Mouse (Mus musculus): Measurements from ENCODE around the gene Pus3. TPM values are rescaled to one million over a fixed set of nuclear protein-coding genes. Genes with fewer than 3 reads are reported as not detected.

The Pus3 gene
- polyA plus RNA-seq, 1 experiment from 2014 or later = 18.2 TPM

- Histone ChIP-seq H3K9me3 (ENCODE audit: control insufficient read depth, low read length) (no peaks in the 10 kb centered on the region), H3K4me1 (ENCODE audit: control insufficient read depth, insufficient read depth, low read length) (peaks cover 8% of the 10 kb centered on the region; the same call in 1 of the 2 replicates), H3K4me2 (ENCODE audit: low read depth, low read length) (peak overlapping the region; percentile 79), H3K9ac (replicated peaks; ENCODE audit: low read depth, low read length) (peak overlapping the region; percentile 44), H3K27ac (ENCODE audit: low read depth, low read length) (peak overlapping the region; percentile 57), H3K36me3 (ENCODE audit: control insufficient read depth, insufficient read depth, low read length) (peaks cover 6% of the 10 kb centered on the region; the same call in 1 of the 2 replicates), H3K4me3 (ENCODE audit: low read depth, low read length) (peak overlapping the region; percentile 61), H3K27me3 (ENCODE audit: control insufficient read depth, insufficient read depth, low read length) (no peaks in the 10 kb centered on the region)
- 2% methylated on average over 31 of the region's 31 CpGs for WGBS
- peak; percentile 90 for ATAC-seq (ENCODE audit: low read depth)
These were observed 855 bp downstream of the Pus3 start for GRCm38 (mm10) chr9:35559009-35559890.

GRCm38 (mm10) chr9:35561076-35561475 is 2.7 kb downstream of the Pus3 start:
- H3K4me1 ChIP-seq (ENCODE audit: control insufficient read depth, insufficient read depth, low read length) = peaks cover 8% of the 10 kb centered on the region; the same call in 1 of the 2 replicates
- H3K4me2 ChIP-seq (ENCODE audit: low read depth, low read length) = no peak overlapping the region
- whole genome bisulfite sequencing = 95% methylated on average over 11 of the region's 11 CpGs
- no peak overlapping the region for H3K9ac ChIP-seq (replicated peaks; ENCODE audit: low read depth, low read length)
- no peaks in the 10 kb centered on the region for H3K9me3 ChIP-seq (ENCODE audit: control insufficient read depth, low read length)
- H3K4me3 ChIP-seq (ENCODE audit: low read depth, low read length) = no peak overlapping the region
- H3K27me3 ChIP-seq (ENCODE audit: control insufficient read depth, insufficient read depth, low read length) = no peaks in the 10 kb centered on the region
- peaks cover 12% of the 10 kb centered on the region; the same call in 1 of the 2 replicates for H3K36me3 ChIP-seq (ENCODE audit: control insufficient read depth, insufficient read depth, low read length)
- ATAC-seq (ENCODE audit: low read depth) = no peak
- no peak overlapping the region for H3K27ac ChIP-seq (ENCODE audit: low read depth, low read length)

- WGBS = 94% methylated on average over 6 of the region's 6 CpGs
- Histone ChIP-seq H3K27ac (ENCODE audit: low read depth, low read length) (no peak overlapping the region), H3K9ac (replicated peaks; ENCODE audit: low read depth, low read length) (no peak overlapping the region), H3K36me3 (ENCODE audit: control insufficient read depth, insufficient read depth, low read length) (peaks cover 15% of the 10 kb centered on the region; the same call in 1 of the 2 replicates), H3K27me3 (ENCODE audit: control insufficient read depth, insufficient read depth, low read length) (no peaks in the 10 kb centered on the region), H3K4me2 (ENCODE audit: low read depth, low read length) (no peak overlapping the region), H3K4me1 (ENCODE audit: control insufficient read depth, insufficient read depth, low read length) (peaks cover 8% of the 10 kb centered on the region; the same call in 1 of the 2 replicates), H3K4me3 (ENCODE audit: low read depth, low read length) (no peak overlapping the region), H3K9me3 (ENCODE audit: control insufficient read depth, low read length) (no peaks in the 10 kb centered on the region)
- ATAC-seq (ENCODE audit: low read depth) = no peak
These were observed 3.2 kb downstream of the Pus3 start for GRCm38 (mm10) chr9:35561583-35561982.

GRCm38 (mm10) chr9:35564536-35565240 is 6.3 kb downstream of the Pus3 start:
- Histone ChIP-seq H3K4me3 (ENCODE audit: low read depth, low read length) (no peak overlapping the region), H3K27me3 (ENCODE audit: control insufficient read depth, insufficient read depth, low read length) (no peaks in the 10 kb centered on the region), H3K4me2 (ENCODE audit: low read depth, low read length) (no peak overlapping the region), H3K9ac (replicated peaks; ENCODE audit: low read depth, low read length) (no peak overlapping the region), H3K4me1 (ENCODE audit: control insufficient read depth, insufficient read depth, low read length) (peaks cover 12% of the 10 kb centered on the region), H3K36me3 (ENCODE audit: control insufficient read depth, insufficient read depth, low read length) (peaks cover 26% of the 10 kb centered on the region), H3K27ac (ENCODE audit: low read depth, low read length) (no peak overlapping the region), H3K9me3 (ENCODE audit: control insufficient read depth, low read length) (no peaks in the 10 kb centered on the region)
- WGBS = 92% methylated on average over 5 of the region's 5 CpGs
- no peak for ATAC-seq (ENCODE audit: low read depth)

- Histone ChIP-seq H3K27ac (ENCODE audit: low read depth, low read length) (no peak overlapping the region), H3K9me3 (ENCODE audit: control insufficient read depth, low read length) (no peaks in the 10 kb centered on the region), H3K9ac (replicated peaks; ENCODE audit: low read depth, low read length) (no peak overlapping the region), H3K4me2 (ENCODE audit: low read depth, low read length) (no peak overlapping the region), H3K27me3 (ENCODE audit: control insufficient read depth, insufficient read depth, low read length) (no peaks in the 10 kb centered on the region), H3K4me1 (ENCODE audit: control insufficient read depth, insufficient read depth, low read length) (peaks cover 8% of the 10 kb centered on the region), H3K4me3 (ENCODE audit: low read depth, low read length) (no peak overlapping the region), H3K36me3 (ENCODE audit: control insufficient read depth, insufficient read depth, low read length) (peaks cover 21% of the 10 kb centered on the region)
- no peak for ATAC-seq (ENCODE audit: low read depth)
- 91% methylated on average over 3 of the region's 3 CpGs for WGBS
These were observed 9.6 kb downstream of the Pus3 start for GRCm38 (mm10) chr9:35567995-35568394.

GRCm38 (mm10) chr9:35569571-35570534 is 11.5 kb downstream of the Pus3 start, which contains the start of the genes Pate2 and Hyls1:
Gene Pate2 (plus strand): TSS chr9:35570284.
Gene Hyls1 (minus strand): TSS chr9:35570398.
- H3K9me3 ChIP-seq (ENCODE audit: control insufficient read depth, low read length) = no peaks in the 10 kb centered on the region
- peak within 1 kb of the TSS; percentile 85 for H3K27ac ChIP-seq (ENCODE audit: low read depth, low read length)
- peak within 1 kb of the TSS; percentile 82 for H3K4me2 ChIP-seq (ENCODE audit: low read depth, low read length)
- WGBS = under 1% methylated on average over 85 of the region's 86 CpGs
- peak; percentile 98 for ATAC-seq (ENCODE audit: low read depth)
- peaks cover 8% of the 10 kb centered on the region for H3K4me1 ChIP-seq (ENCODE audit: control insufficient read depth, insufficient read depth, low read length)
- H3K27me3 ChIP-seq (ENCODE audit: control insufficient read depth, insufficient read depth, low read length) = no peaks in the 10 kb centered on the region
- H3K9ac ChIP-seq (replicated peaks; ENCODE audit: low read depth, low read length) = peak within 1 kb of the TSS; percentile 71
- peaks cover 21% of the 10 kb centered on the region for H3K36me3 ChIP-seq (ENCODE audit: control insufficient read depth, insufficient read depth, low read length)
- peak within 1 kb of the TSS; percentile 82 for H3K4me3 ChIP-seq (ENCODE audit: low read depth, low read length)

- Histone ChIP-seq H3K4me3 (ENCODE audit: low read depth, low read length) (peak overlapping the region; percentile 82), H3K36me3 (ENCODE audit: control insufficient read depth, insufficient read depth, low read length) (peaks cover 14% of the 10 kb centered on the region), H3K27ac (ENCODE audit: low read depth, low read length) (peak overlapping the region; percentile 85), H3K9me3 (ENCODE audit: control insufficient read depth, low read length) (no peaks in the 10 kb centered on the region), H3K4me2 (ENCODE audit: low read depth, low read length) (peak overlapping the region; percentile 82), H3K9ac (replicated peaks; ENCODE audit: low read depth, low read length) (peak overlapping the region; percentile 71), H3K4me1 (ENCODE audit: control insufficient read depth, insufficient read depth, low read length) (peaks cover 8% of the 10 kb centered on the region), H3K27me3 (ENCODE audit: control insufficient read depth, insufficient read depth, low read length) (no peaks in the 10 kb centered on the region)
- peak; percentile 6; the same call in 1 of the 2 replicates for ATAC-seq (ENCODE audit: low read depth)
- WGBS = 11% methylated on average over 5 of the region's 5 CpGs
These were observed 12.3 kb downstream of the Pus3 start for GRCm38 (mm10) chr9:35570663-35571062.

- ATAC-seq (ENCODE audit: low read depth) = no peak
- Histone ChIP-seq H3K27me3 (ENCODE audit: control insufficient read depth, insufficient read depth, low read length) (no peaks in the 10 kb centered on the region), H3K9ac (replicated peaks; ENCODE audit: low read depth, low read length) (no peak overlapping the region), H3K36me3 (ENCODE audit: control insufficient read depth, insufficient read depth, low read length) (no peaks in the 10 kb centered on the region), H3K27ac (ENCODE audit: low read depth, low read length) (no peak overlapping the region), H3K9me3 (ENCODE audit: control insufficient read depth, low read length) (no peaks in the 10 kb centered on the region), H3K4me2 (ENCODE audit: low read depth, low read length) (peak overlapping the region; percentile 49), H3K4me1 (ENCODE audit: control insufficient read depth, insufficient read depth, low read length) (peaks cover 2% of the 10 kb centered on the region; the same call in 1 of the 2 replicates), H3K4me3 (ENCODE audit: low read depth, low read length) (peak overlapping the region; percentile 25; the same call in 1 of the 2 replicates)
- 4% methylated on average over 32 of the region's 32 CpGs for WGBS
These were observed 16.0 kb downstream of the Pus3 start for GRCm38 (mm10) chr9:35574416-35574815.
